Mouse (Mus musculus) forebrain, embryonic 14.5 days (tissue): ENCODE data around the gene Azin2. TPM values are rescaled to one million over a fixed set of nuclear protein-coding genes. Genes with fewer than 3 reads are reported as not detected.

Experiments
- ATAC-seq: fragments of 200-750 bp; cut with Nextera tagmentation; 2 replicates; pipeline ENCODE4 v1.8.0; 2017; ENCODE audit warnings: mild to moderate bottlenecking, moderate library complexity
- DNase-seq: peaks from one replicate; pipeline ENCODE4 v3.0.0-alpha.2; 2015; ENCODE audit warnings: low spot score
- H3K27ac ChIP-seq: fragments of 300-500 bp; sonication (generic); 2 replicates; pipeline ENCODE4 v1.5.1; 2014; ENCODE audit warnings: low read depth, mild to moderate bottlenecking, control low read depth, low read length, moderate library complexity
- H3K27me3 ChIP-seq: fragments of 300-500 bp; sonication (generic); replicated peaks from 2 replicates; pipeline ENCODE4 v1.6.1; 2014; ENCODE audit warnings: low read length, control low read depth, mixed read lengths; ENCODE audit not compliant: control insufficient read depth, insufficient read depth
- H3K36me3 ChIP-seq: fragments of 300-500 bp; sonication (generic); 2 replicates; pipeline ENCODE4 v1.6.1; 2014; ENCODE audit warnings: low read length, control low read depth; ENCODE audit not compliant: control insufficient read depth, insufficient read depth
- H3K4me1 ChIP-seq: fragments of 300-500 bp; sonication (generic); 2 replicates; pipeline ENCODE4 v1.6.1; 2014; ENCODE audit warnings: antibody characterized with exemption, low read length, control low read depth; ENCODE audit not compliant: control insufficient read depth, insufficient read depth
- H3K4me2 ChIP-seq: fragments of 300-500 bp; sonication (generic); 2 replicates; pipeline ENCODE4 v1.6.1; 2014; ENCODE audit warnings: mild to moderate bottlenecking, control low read depth, low read length
- H3K4me3 ChIP-seq: fragments of 300-500 bp; sonication (generic); 2 replicates; pipeline ENCODE4 v1.5.1; 2014; ENCODE audit warnings: low read depth, low read length, control low read depth
- H3K9ac ChIP-seq: fragments of 300-500 bp; sonication (generic); 2 replicates; pipeline ENCODE4 v1.6.1; 2014; ENCODE audit warnings: mild to moderate bottlenecking, low read length, control low read depth, moderate library complexity
- H3K9me3 ChIP-seq: fragments of 300-500 bp; sonication (generic); replicated peaks from 2 replicates; pipeline ENCODE4 v1.6.1; 2016; ENCODE audit warnings: low read length, control low read depth, mixed read lengths; ENCODE audit not compliant: control insufficient read depth
- WGBS: fragments of 180-500 bp; shearing (Covaris S2); extraction: QIAGEN DNeasy Blood & Tissue Kit; methylation state at CpG from one replicate; pipeline ENCODE4 v1.1.7; 2014; 5-methylcytosine and 5-hydroxymethylcytosine counted together
- polyA plus RNA-seq: library from polyadenylated mRNA; unstranded; fragments of >200 nt; fragmentation: Nextera tagmentation; extraction: Ambion mirVana; gene quantifications from 2 replicates; pipeline ENCODE4 v1.2.1, GENCODE M21; 2014

Azin2 gene
- polyA plus RNA-seq, 1 experiment from 2014 or later, result 11.7 TPM

DNA sequence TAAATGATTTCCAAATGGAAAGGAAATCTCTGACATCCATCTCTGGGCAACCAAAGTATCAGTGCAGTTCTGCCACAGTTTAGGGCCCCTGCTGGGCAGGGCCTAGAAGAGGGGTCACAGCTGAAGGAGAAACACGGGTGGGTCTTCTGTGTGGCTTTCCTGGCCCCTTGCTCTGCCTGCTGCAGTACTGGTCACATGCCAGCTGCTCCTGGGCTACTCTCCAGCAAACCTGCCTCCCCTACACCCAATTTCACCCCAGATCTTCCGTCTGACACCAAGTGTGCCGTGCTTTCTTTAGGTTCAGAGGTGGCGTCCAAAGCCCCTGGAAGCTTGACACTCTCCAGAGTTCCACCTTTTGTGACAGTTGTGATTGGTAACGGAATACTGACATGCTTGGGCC, 26.6 kb downstream of the Azin2 start:
- 58% methylated on average over 5 of the region's 5 CpGs for WGBS
- Histone ChIP-seq H3K4me3 (no peak overlapping the region), H3K27ac (no peak overlapping the region), H3K9ac (no peak overlapping the region), H3K4me1 (no peaks in the 10 kb centered on the region), H3K36me3 (no peaks in the 10 kb centered on the region), H3K4me2 (no peak overlapping the region), H3K27me3 (no peaks in the 10 kb centered on the region), H3K9me3 (no peaks in the 10 kb centered on the region)
- DNase-seq (no peak), ATAC-seq (no peak)

DNA sequence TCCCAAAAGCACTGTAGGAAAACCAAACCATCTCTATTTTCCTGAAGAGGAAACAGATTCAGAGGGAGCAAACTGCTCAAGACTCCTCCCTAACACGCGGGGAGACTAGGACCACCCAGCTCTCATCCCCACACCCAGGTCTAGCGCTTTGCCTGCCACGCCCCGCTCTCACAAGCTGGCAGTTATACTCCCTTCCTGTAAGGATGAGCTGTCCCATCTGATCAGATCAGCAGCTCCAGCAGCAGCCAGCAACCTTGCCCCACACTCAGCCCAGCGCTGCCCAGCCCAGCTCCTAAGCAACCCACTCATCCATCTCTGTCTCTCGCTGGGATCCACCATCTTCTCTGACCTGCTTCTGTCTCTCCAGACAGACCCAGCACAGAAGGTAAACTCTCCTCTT, 29.5 kb downstream of the Azin2 start:
- no peak overlapping the region for H3K9ac ChIP-seq
- H3K27ac ChIP-seq, result no peak overlapping the region
- WGBS, result 85% methylated on average over 7 of the region's 7 CpGs
- DNase-seq (no peak), ATAC-seq (no peak)
- H3K4me3 ChIP-seq, result no peak overlapping the region
- no peak overlapping the region for H3K4me2 ChIP-seq
- H3K9me3 ChIP-seq, result no peaks in the 10 kb centered on the region
- H3K27me3 ChIP-seq, result no peaks in the 10 kb centered on the region
- H3K4me1 ChIP-seq, result no peaks in the 10 kb centered on the region
- H3K36me3 ChIP-seq, result no peaks in the 10 kb centered on the region

DNA sequence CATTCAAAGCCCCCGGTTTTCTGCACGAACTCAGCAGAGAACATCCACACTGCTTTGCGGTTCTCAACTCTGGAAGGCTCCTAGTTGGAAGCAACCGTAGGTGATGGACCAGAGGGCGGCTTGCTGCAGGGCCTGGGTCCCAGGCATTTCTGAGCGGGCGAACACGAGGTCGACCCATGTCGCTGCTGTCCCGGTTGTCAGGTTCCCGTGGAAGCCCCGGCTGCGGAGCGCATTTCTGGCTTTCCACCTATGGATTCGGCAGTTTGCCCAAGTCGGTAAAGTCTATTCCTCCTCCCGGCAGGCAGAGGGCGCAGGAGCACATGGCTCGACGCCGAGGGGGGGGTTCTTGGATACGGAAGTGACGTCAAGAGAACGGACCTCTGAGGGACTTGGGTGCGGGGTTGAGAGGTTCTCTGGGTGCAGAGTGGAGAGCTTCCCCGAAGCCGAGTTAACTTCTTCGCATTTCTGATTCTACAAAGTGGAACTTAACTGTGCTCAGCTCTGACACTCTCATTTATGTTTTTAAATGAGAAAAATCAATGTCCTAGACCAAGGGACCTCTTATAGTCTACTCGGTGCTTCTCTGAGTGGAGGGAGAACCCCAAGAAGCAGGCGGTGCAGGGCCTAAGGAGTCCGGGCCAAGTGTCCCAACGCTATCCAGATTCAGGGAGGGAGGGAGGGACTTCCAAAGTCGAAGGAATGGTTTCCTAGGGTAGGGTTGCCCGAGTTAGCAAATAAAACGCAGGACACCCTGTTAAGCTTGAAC, 37.2 kb downstream of the Azin2 start:
- H3K27me3 ChIP-seq, result 0 out of 2 replicates have a peak, but pooled peaks cover 7% of the 10 kb centered on the region
- H3K4me1 ChIP-seq, result no peaks in the 10 kb centered on the region
- no peaks in the 10 kb centered on the region for H3K36me3 ChIP-seq
- 13% methylated on average over 36 of the region's 36 CpGs for WGBS
- H3K4me2 ChIP-seq, result peak overlapping the region; percentile 64
- no peaks in the 10 kb centered on the region for H3K9me3 ChIP-seq
- ATAC-seq (peak; percentile 93), DNase-seq (peak; percentile 96)
- peak overlapping the region; percentile 33 for H3K9ac ChIP-seq
- peak overlapping the region; percentile 29 for H3K4me3 ChIP-seq
- H3K27ac ChIP-seq, result no peak overlapping the region

DNA sequence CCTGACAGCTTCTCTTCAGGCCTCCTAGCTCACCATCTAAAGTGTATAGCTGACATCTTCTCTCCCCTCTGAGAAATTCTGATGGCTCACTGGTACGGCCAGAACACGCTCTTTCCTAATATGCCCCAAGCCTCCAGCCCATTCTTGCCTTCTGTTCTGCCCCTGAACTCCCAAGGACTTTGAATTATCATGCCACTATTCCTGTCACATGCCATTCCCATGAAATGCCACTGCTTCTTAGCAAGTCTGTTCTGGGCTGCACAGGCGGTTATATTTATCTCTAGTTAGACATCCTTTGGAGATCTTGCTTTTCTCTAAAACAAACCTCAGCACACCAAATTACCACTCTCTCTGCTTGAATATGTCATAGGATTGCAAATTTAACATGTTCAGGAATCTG, 38.6 kb downstream of the Azin2 start:
- WGBS, result 93% methylated on average over 3 of the region's 3 CpGs
- no peak for ATAC-seq
- Histone ChIP-seq H3K4me1 (no peaks in the 10 kb centered on the region), H3K4me3 (no peak overlapping the region), H3K36me3 (no peaks in the 10 kb centered on the region), H3K27ac (no peak overlapping the region), H3K4me2 (no peak overlapping the region), H3K9ac (no peak overlapping the region), H3K27me3 (0 out of 2 replicates have a peak, but pooled peaks cover 7% of the 10 kb centered on the region), H3K9me3 (no peaks in the 10 kb centered on the region)
- DNase-seq, result no peak

DNA sequence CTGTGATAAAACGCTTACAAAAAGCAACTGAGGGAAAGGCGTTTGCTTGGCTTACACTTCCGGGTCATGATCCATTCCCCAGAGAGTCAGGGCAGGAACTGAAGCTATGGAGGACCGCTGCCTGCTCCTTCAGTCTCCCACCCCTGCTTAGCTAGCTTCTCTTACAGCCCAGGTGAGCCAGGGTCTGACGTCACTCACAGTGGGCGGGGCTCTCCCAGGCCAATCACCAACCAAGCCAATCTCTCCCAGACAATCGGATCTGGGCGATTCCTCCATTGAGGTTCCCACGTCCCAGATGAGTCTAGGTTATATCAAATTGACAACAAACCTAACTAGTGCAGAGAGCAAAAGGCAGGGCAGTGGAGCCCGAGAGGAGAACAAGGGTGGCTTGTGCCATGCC, 43.1 kb downstream of the Azin2 start:
- ATAC-seq, result no peak
- H3K27me3 ChIP-seq, result 0 out of 2 replicates have a peak, but pooled peaks cover 7% of the 10 kb centered on the region
- no peaks in the 10 kb centered on the region for H3K36me3 ChIP-seq
- WGBS, result 22% methylated on average over 10 of the region's 10 CpGs
- no peaks in the 10 kb centered on the region for H3K9me3 ChIP-seq
- no peak overlapping the region for H3K4me2 ChIP-seq
- no peak for DNase-seq
- no peak overlapping the region for H3K27ac ChIP-seq
- peaks cover 10% of the 10 kb centered on the region for H3K4me1 ChIP-seq
- no peak overlapping the region for H3K4me3 ChIP-seq
- H3K9ac ChIP-seq, result no peak overlapping the region

DNA sequence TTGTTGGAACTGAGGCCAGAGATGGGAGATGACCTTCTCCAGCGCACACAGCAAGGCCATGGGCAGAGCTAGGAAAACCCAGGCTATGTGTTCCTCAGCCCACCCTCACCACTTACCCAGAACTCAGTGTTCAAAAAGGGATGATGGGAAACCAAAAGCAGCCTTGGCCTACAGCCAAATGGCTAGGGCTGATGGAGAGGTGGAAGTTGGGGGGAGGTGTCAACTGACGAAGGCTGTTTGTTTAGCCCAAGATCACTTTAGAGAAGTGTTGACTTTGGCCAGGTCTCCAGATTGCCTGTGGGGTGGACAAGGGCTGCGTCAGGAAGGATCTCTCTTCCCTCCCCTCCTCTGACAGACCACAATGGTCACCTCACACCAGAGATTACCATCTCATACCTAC, 44.1 kb downstream of the Azin2 start:
- peak; percentile 39 for DNase-seq
- Histone ChIP-seq H3K36me3 (no peaks in the 10 kb centered on the region), H3K27ac (peak overlapping the region; percentile 63; the same call in 1 of the 2 replicates), H3K4me1 (peaks cover 10% of the 10 kb centered on the region), H3K4me2 (no peak overlapping the region), H3K9me3 (no peaks in the 10 kb centered on the region), H3K4me3 (no peak overlapping the region), H3K27me3 (0 out of 2 replicates have a peak, but pooled peaks cover 7% of the 10 kb centered on the region), H3K9ac (no peak overlapping the region)
- no peak; the same call in 1 of the 2 replicates for ATAC-seq
- WGBS, result 61% methylated on average over 3 of the region's 3 CpGs

DNA sequence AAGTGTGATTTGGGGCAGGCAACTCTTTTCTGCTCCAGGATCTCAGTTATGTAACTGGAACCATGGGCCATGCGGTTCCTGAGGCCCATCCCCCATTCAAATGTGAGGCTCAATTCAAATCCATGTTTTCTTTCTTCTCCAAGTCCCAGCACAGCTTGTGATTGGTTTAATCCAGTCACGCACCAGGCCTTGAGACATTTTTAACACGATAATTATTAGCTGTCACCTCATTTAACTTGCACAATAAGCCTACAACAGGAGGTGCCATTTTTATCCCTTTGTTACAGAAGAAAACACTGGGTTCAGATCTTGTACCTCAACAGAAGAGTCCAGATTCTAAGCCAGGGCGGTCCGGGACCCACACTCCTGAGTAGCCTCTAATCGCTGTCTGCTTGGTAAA, 44.5 kb downstream of the Azin2 start:
- ATAC-seq, result peak; percentile 34; the same call in 1 of the 2 replicates
- peak; percentile 58 for DNase-seq
- 59% methylated on average over 6 of the region's 6 CpGs for WGBS

DNA sequence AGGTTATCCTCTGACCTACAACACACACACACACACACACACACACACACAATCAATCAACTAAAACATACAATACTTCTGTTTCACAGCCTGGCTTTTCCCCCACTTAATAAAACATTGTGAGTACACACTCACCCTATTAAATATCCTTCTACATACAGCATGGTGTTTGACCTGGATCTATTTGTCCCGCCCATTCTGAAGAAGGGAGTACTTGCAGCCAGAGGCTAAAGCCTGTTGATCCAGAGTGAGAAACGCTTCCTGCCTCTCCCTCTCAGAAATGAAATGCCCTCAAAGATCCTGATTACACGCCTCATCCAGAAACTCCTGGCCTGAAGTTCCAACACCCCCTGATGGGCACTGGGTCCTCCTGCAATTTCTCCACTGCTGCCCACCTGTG, 45.1 kb downstream of the Azin2 start:
- Histone ChIP-seq H3K27ac (no peak overlapping the region), H3K4me3 (no peak overlapping the region)

More for the DNA sequence above, 44.5 kb downstream of the Azin2 start:
- Histone ChIP-seq H3K9me3 (no peaks in the 10 kb centered on the region), H3K27me3 (0 out of 2 replicates have a peak, but pooled peaks cover 3% of the 10 kb centered on the region), H3K9ac (no peak overlapping the region), H3K4me3 (no peak overlapping the region), H3K4me1 (peaks cover 10% of the 10 kb centered on the region), H3K4me2 (no peak overlapping the region), H3K27ac (peak overlapping the region; percentile 63; the same call in 1 of the 2 replicates), H3K36me3 (no peaks in the 10 kb centered on the region)

DNA sequence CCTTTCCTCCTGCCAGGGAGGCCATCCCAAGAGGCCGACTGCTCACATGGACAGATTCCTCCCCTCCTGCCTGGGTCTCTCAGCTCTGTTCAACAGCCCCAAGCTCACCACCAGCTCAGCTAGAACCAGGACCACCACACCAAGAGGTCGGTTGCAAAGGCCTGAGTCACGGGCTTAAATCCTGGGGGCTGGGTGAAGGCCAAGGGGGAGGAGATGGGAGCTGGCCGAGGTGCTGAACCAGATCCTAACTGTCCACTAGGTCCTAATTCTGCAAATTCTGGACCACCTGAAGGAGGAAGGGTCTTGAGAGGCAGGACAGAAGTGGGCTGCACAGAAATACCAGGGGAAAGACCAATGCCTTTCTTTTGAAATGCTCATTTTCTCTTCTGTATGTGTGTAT, 48.4 kb downstream of the Azin2 start:
- Histone ChIP-seq H3K4me2 (no peak overlapping the region), H3K27ac (no peak overlapping the region), H3K36me3 (peaks cover 4% of the 10 kb centered on the region; the same call in 1 of the 2 replicates), H3K4me3 (no peak overlapping the region), H3K9ac (no peak overlapping the region), H3K4me1 (peaks cover 10% of the 10 kb centered on the region), H3K27me3 (no peaks in the 10 kb centered on the region), H3K9me3 (no peaks in the 10 kb centered on the region)
- WGBS, result 25% methylated on average over 4 of the region's 4 CpGs
- no peak for ATAC-seq
- no peak for DNase-seq

More for the DNA sequence above, 45.1 kb downstream of the Azin2 start:
- DNase-seq, result no peak
- Histone ChIP-seq H3K4me2 (no peak overlapping the region), H3K27me3 (0 out of 2 replicates have a peak, but pooled peaks cover 3% of the 10 kb centered on the region), H3K9ac (no peak overlapping the region), H3K9me3 (no peaks in the 10 kb centered on the region), H3K36me3 (no peaks in the 10 kb centered on the region), H3K4me1 (peaks cover 10% of the 10 kb centered on the region)
- 82% methylated on average over 3 of the region's 3 CpGs for WGBS
- no peak for ATAC-seq
